Mouse (Mus musculus) MEL (cell line): ENCODE measurements at regions not wholly inside any gene's neighbourhood (a gene's known extent, or its start where the extent isn't known, plus 50 kb on each side); places are given as distances from the start of the nearest gene placed in this dataset.

Source experiments
- DNase-seq: peaks from one replicate; pipeline ENCODE4 v3.0.0; 2011; ENCODE audit warnings: low read depth, low spot score
- H3K27ac ChIP-seq: 2 replicates; pipeline ENCODE4 v1.5.1; 2012; ENCODE audit warnings: low read depth, mild to moderate bottlenecking, control low read depth, low read length, moderate library complexity; ENCODE audit not compliant: control insufficient read depth
- H3K27me3 ChIP-seq, 2 experiments: fragments of 150-350 bp in 1 of 2; sonication (generic) in 1 of 2; 2 replicates each; pipeline ENCODE4 v1.6.1; 2012; ENCODE audit warnings: low read length in 2 of 2, mild to moderate bottlenecking in 2 of 2, improper control_type of control experiment in 1 of 2, moderate library complexity in 1 of 2; ENCODE audit not compliant: insufficient read depth in 2 of 2, control insufficient read depth in 1 of 2
- H3K36me3 ChIP-seq, 2 experiments: 2 replicates each; pipeline ENCODE4 v1.6.1; 2012 to 2014; ENCODE audit warnings: low read length in 2 of 2, improper control_type of control experiment in 1 of 2, inconsistent platforms in 1 of 2, mild to moderate bottlenecking in 1 of 2; ENCODE audit not compliant: insufficient read depth in 2 of 2, control insufficient read depth in 1 of 2
- H3K4me1 ChIP-seq, 2 experiments: fragments of 150-350 bp in 1 of 2; sonication (generic) in 1 of 2; 2 replicates each; pipeline ENCODE4 v1.6.1; 2012; ENCODE audit warnings: low read length in 2 of 2, improper control_type of control experiment in 1 of 2, mild to moderate bottlenecking in 1 of 2; ENCODE audit not compliant: insufficient read depth in 2 of 2, control insufficient read depth in 1 of 2
- H3K4me3 ChIP-seq, 2 experiments: fragments of 150-350 bp in 1 of 2; sonication (generic) in 1 of 2; 2 replicates each; pipeline ENCODE4 v1.5.1; 2012; ENCODE audit warnings: low read depth in 2 of 2, low read length in 2 of 2, mild to moderate bottlenecking in 2 of 2, moderate library complexity in 2 of 2, control low read depth in 1 of 2, improper control_type of control experiment in 1 of 2; ENCODE audit not compliant: control insufficient read depth in 1 of 2, insufficient read depth in 1 of 2
- H3K79me2 ChIP-seq: 2 replicates; pipeline ENCODE4 v1.6.1; 2012; ENCODE audit warnings: mild to moderate bottlenecking, low read length, moderate library complexity; ENCODE audit not compliant: control insufficient read depth, poor library complexity, insufficient read depth
- H3K9ac ChIP-seq: 2 replicates; pipeline ENCODE4 v1.6.1; 2012; ENCODE audit warnings: low read depth, mild to moderate bottlenecking, control low read depth, low read length, moderate library complexity; ENCODE audit not compliant: control insufficient read depth, poor library complexity, severe bottlenecking
- H3K9me3 ChIP-seq: fragments of 150-350 bp; sonication (generic); replicated peaks from 2 replicates; pipeline ENCODE4 v1.6.1; 2012; ENCODE audit warnings: mild to moderate bottlenecking, low read length, improper control_type of control experiment, moderate library complexity; ENCODE audit not compliant: insufficient read depth
- BHLHE40 ChIP-seq: IDR thresholded peaks from 2 replicates; pipeline ENCODE4 v1.6.1; 2012; ENCODE audit warnings: low read depth, mild to moderate bottlenecking, inconsistent platforms, low read length, improper control_type of control experiment, borderline replicate concordance
- CTCF ChIP-seq, 3 experiments: IDR thresholded peaks in 2 of 3; conservative IDR thresholded peaks in 1 of 3; 2 replicates each; pipeline ENCODE4 v1.5.1; 2011 to 2012; ENCODE audit warnings: low read length in 3 of 3, low read depth in 2 of 3, mild to moderate bottlenecking in 2 of 3, improper control_type of control experiment in 1 of 3, inconsistent platforms in 1 of 3, mixed read lengths in 1 of 3, moderate library complexity in 1 of 3; ENCODE audit not compliant: control insufficient read depth in 1 of 3, insufficient read depth in 1 of 3, poor library complexity in 1 of 3, severe bottlenecking in 1 of 3
- E2F4 ChIP-seq: IDR thresholded peaks from 2 replicates; pipeline ENCODE4 v1.6.1; 2011; ENCODE audit warnings: low read depth, low read length, improper control_type of control experiment, borderline replicate concordance
- EP300 ChIP-seq, 2 experiments: IDR thresholded peaks; 2 replicates each; pipeline ENCODE4 v1.6.1; 2011; ENCODE audit warnings: improper control_type of control experiment in 2 of 2, low read length in 2 of 2, low read depth in 1 of 2, mild to moderate bottlenecking in 1 of 2
- ETS1 ChIP-seq: IDR thresholded peaks from 2 replicates; pipeline ENCODE4 v1.6.1; 2012; ENCODE audit warnings: low read depth, mild to moderate bottlenecking, inconsistent platforms, low read length, improper control_type of control experiment, moderate library complexity
- HCFC1 ChIP-seq: IDR thresholded peaks from 2 replicates; pipeline ENCODE4 v1.6.1; 2012; ENCODE audit warnings: low read depth, mild to moderate bottlenecking, inconsistent platforms, low read length, improper control_type of control experiment, moderate library complexity
- JUND ChIP-seq: IDR thresholded peaks from 2 replicates; pipeline ENCODE4 v1.6.1; 2011; ENCODE audit warnings: low read depth, mild to moderate bottlenecking, improper control_type of control experiment, low read length
- KAT2A ChIP-seq: conservative IDR thresholded peaks from 2 replicates; pipeline ENCODE4 v1.6.1; 2012; ENCODE audit warnings: low read depth, low read length, improper control_type of control experiment, inconsistent platforms
- MAFK ChIP-seq: IDR thresholded peaks from 2 replicates; pipeline ENCODE4 v1.6.1; 2011; ENCODE audit warnings: low read depth, mild to moderate bottlenecking, low read length, improper control_type of control experiment, borderline replicate concordance
- MAZ ChIP-seq: IDR thresholded peaks from 2 replicates; pipeline ENCODE4 v1.6.1; 2012; ENCODE audit warnings: low read depth, mild to moderate bottlenecking, inconsistent platforms, low read length, improper control_type of control experiment
- MYB ChIP-seq: IDR thresholded peaks from 2 replicates; pipeline ENCODE4 v1.6.1; 2011; ENCODE audit warnings: mild to moderate bottlenecking, low read depth, low read length, improper control_type of control experiment
- MYC ChIP-seq: IDR thresholded peaks from 2 replicates; pipeline ENCODE4 v1.6.1; 2011; ENCODE audit warnings: low read depth, mild to moderate bottlenecking, low read length, improper control_type of control experiment, moderate library complexity
- NRF1 ChIP-seq: IDR thresholded peaks from 2 replicates; pipeline ENCODE4 v1.6.1; 2014; ENCODE audit warnings: low read depth, mild to moderate bottlenecking, inconsistent platforms, low read length, improper control_type of control experiment, moderate library complexity; ENCODE audit not compliant: poor library complexity, insufficient read depth, severe bottlenecking
- POLR2A ChIP-seq, 2 experiments: IDR thresholded peaks; 2 replicates each; pipeline ENCODE4 v1.6.1; 2011 to 2012; ENCODE audit warnings: low read length in 2 of 2, mild to moderate bottlenecking in 2 of 2, control low read depth in 1 of 2, improper control_type of control experiment in 1 of 2, low read depth in 1 of 2, moderate library complexity in 1 of 2; ENCODE audit not compliant: control insufficient read depth in 1 of 2, insufficient read depth in 1 of 2, poor library complexity in 1 of 2
- POLR2AphosphoS5 ChIP-seq: IDR thresholded peaks from 2 replicates; pipeline ENCODE4 v1.6.1; 2012; ENCODE audit warnings: low read depth, borderline replicate concordance, mild to moderate bottlenecking, inconsistent platforms, low read length, moderate library complexity, mixed read lengths
- RAD21 ChIP-seq: IDR thresholded peaks from 2 replicates; pipeline ENCODE4 v1.6.1; 2011; ENCODE audit warnings: mild to moderate bottlenecking, low read depth, low read length, improper control_type of control experiment
- RCOR1 ChIP-seq: IDR thresholded peaks from 2 replicates; pipeline ENCODE4 v1.6.1; 2012; ENCODE audit warnings: low read depth, mild to moderate bottlenecking, inconsistent platforms, low read length, improper control_type of control experiment
- SIN3A ChIP-seq: IDR thresholded peaks from 2 replicates; pipeline ENCODE4 v1.6.1; 2012; ENCODE audit warnings: low read length, improper control_type of control experiment, inconsistent platforms
- SMC3 ChIP-seq: IDR thresholded peaks from 2 replicates; pipeline ENCODE4 v1.6.1; 2011; ENCODE audit warnings: low read depth, low read length, improper control_type of control experiment
- TAL1 ChIP-seq: IDR thresholded peaks from 2 replicates; pipeline ENCODE4 v1.6.1; 2012; ENCODE audit warnings: mild to moderate bottlenecking, inconsistent platforms, low read length, moderate library complexity, mixed read lengths
- TBP ChIP-seq: IDR thresholded peaks from 2 replicates; pipeline ENCODE4 v1.8.0; 2011; ENCODE audit warnings: low read depth, low read length, improper control_type of control experiment
- TCF12 ChIP-seq: IDR thresholded peaks from 2 replicates; pipeline ENCODE4 v1.6.1; 2014; ENCODE audit warnings: low read depth, mild to moderate bottlenecking, inconsistent platforms, low read length, improper control_type of control experiment, moderate library complexity
- UBTF ChIP-seq: IDR thresholded peaks from 2 replicates; pipeline ENCODE4 v1.6.1; 2012; ENCODE audit warnings: low read depth, mild to moderate bottlenecking, inconsistent platforms, low read length, improper control_type of control experiment, moderate library complexity, borderline replicate concordance; ENCODE audit not compliant: insufficient read depth
- USF1 ChIP-seq: IDR thresholded peaks from 2 replicates; pipeline ENCODE4 v1.6.1; 2014; ENCODE audit warnings: low read depth, mild to moderate bottlenecking, inconsistent platforms, low read length, improper control_type of control experiment, moderate library complexity
- USF2 ChIP-seq, 2 experiments: IDR thresholded peaks; 2 replicates each; pipeline ENCODE4 v1.6.1; 2011 to 2012; ENCODE audit warnings: improper control_type of control experiment in 2 of 2, low read length in 2 of 2, borderline replicate concordance in 1 of 2, inconsistent platforms in 1 of 2, low read depth in 1 of 2, mild to moderate bottlenecking in 1 of 2; ENCODE audit not compliant: insufficient read depth in 1 of 2

GRCm38 (mm10) chr15:86578689-86579088 is 364.4 kb downstream of the Tbc1d22a start:
- H3K36me3 ChIP-seq = no peaks in the 10 kb centered on the region
- H3K9ac ChIP-seq = no peak overlapping the region
- no peaks in the 10 kb centered on the region for H3K4me1 ChIP-seq
- H3K9me3 ChIP-seq = no peaks in the 10 kb centered on the region
- DNase-seq = no peak
- no peaks in the 10 kb centered on the region for H3K27me3 ChIP-seq
- no peaks in the 10 kb centered on the region for H3K79me2 ChIP-seq
- no peak overlapping the region for H3K4me3 ChIP-seq
- H3K27ac ChIP-seq = no peak overlapping the region
- TF ChIP-seq NRF1 (no peak), JUND (no peak), POLR2AphosphoS5 (no peak), RCOR1 (no peak), BHLHE40 (no peak), MAFK (no peak), HCFC1 (no peak), MYC (no peak), E2F4 (no peak), UBTF (no peak)
- TF ChIP-seq, all 39 proteins: peak for 0

- H3K9ac ChIP-seq = no peak overlapping the region
- no peak overlapping the region for H3K4me3 ChIP-seq
- TF ChIP-seq MAFK (no peak), ETS1 (no peak), RAD21 (no peak), SMC3 (no peak), TBP (no peak), SIN3A (no peak), EP300 (IDR thresholded peaks at IDR 0.05; ENCODE audit: low read depth in 1 of 2, low read length in 2 of 2) (no peak), TAL1 (no peak), TCF12 (no peak), USF2 (IDR thresholded peaks at IDR 0.05; ENCODE audit: borderline replicate concordance in 1 of 2, insufficient read depth in 1 of 2, low read depth in 1 of 2, low read length in 2 of 2) (no peak), POLR2A (IDR thresholded peaks at IDR 0.05; ENCODE audit: control insufficient read depth in 1 of 2, insufficient read depth in 1 of 2, low read depth in 1 of 2, low read length in 2 of 2, poor library complexity in 1 of 2) (no peak), MAZ (no peak), USF1 (no peak; the same call in 1 of the 2 replicates), KAT2A (no peak), CTCF (IDR thresholded peaks at IDR 0.05 in 2 of 3, conservative IDR thresholded peaks at IDR 0.05 in 1 of 3; ENCODE audit: control insufficient read depth in 1 of 3, insufficient read depth in 1 of 3, low read depth in 2 of 3, low read length in 3 of 3, poor library complexity in 1 of 3, severe bottlenecking in 1 of 3) (no peak), POLR2AphosphoS5 (no peak), HCFC1 (no peak), MYB (no peak)
- TF ChIP-seq, all 39 proteins: peak for 0
- no peak overlapping the region for H3K27ac ChIP-seq
- no peaks in the 10 kb centered on the region for H3K27me3 ChIP-seq
- H3K79me2 ChIP-seq = no peaks in the 10 kb centered on the region
- no peaks in the 10 kb centered on the region for H3K36me3 ChIP-seq
- no peak for DNase-seq
- H3K4me1 ChIP-seq = no peaks in the 10 kb centered on the region
- H3K9me3 ChIP-seq = no peaks in the 10 kb centered on the region
Observed at GRCm38 (mm10) chr15:86582240-86583090, 368.2 kb downstream of the Tbc1d22a start.
